Mouse (Mus musculus) cerebellum, postnatal 25 days (tissue): Measurements from ENCODE around the gene Esp15.
"Not testable (repeated sequence)": the region's sequence is repeated elsewhere in the genome, so short reads cannot be mapped to it uniquely, and the experiment has no call there.

ENCODE experiments used
- DNase-seq, 2 experiments: peaks; one replicate each; pipeline ENCODE4 v3.0.0; 2021; ENCODE audit warnings: mixed read lengths in 2 of 2

Gene Esp15

DNA sequence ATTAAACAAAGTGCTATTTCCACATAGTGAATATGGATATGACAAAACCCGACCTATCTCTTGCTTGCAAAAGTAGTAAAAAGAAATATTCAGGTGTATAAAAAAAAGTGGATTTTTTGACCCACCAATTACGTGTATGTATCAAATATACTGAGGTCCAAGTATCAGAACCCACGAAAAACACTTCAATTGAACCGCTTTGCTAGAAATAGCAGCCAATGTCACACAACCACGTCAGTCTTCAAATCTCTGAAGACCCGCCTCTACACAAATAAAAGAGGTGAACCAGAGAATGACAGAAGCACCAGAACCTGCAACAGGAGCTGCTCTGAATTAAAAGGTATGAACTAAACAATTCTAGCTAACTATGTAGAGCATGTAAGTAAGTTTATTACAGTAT is at the start of gene Esp15:
TSS of gene Esp15 (plus strand) at position 301 of the 400 bp plus-strand sequence.
- not testable (repeated sequence) for DNase-seq

DNA sequence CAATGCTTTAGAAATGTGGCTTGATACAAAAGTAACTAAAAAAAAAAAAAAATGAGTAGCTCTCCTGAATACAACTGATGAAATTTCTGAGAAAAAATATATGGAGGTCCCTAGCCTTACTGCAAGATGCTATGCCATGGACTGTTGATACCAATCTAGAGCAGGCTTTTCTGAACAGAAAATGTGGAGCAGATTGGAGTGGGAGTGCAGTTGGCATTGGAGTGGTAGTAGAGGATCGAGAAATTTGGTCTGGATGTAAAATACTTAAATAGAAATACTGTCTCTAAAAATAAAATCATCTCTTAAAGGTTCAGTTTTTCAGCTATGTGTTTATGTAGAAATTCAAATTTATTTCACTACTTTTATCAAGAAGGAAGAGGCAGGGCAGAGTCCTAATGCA is 49.2 kb upstream of the Esp15 start:
- DNase-seq, result no peak
